Mouse (Mus musculus): Measurements from ENCODE around the gene Cep164. TPM values are rescaled to one million over a fixed set of nuclear protein-coding genes. Genes with fewer than 3 reads are reported as not detected.

Cep164 gene
- total and polyA plus RNA-seq, 3 experiments, result 7.9 to 14.2 TPM; not detected in 1

DNA sequence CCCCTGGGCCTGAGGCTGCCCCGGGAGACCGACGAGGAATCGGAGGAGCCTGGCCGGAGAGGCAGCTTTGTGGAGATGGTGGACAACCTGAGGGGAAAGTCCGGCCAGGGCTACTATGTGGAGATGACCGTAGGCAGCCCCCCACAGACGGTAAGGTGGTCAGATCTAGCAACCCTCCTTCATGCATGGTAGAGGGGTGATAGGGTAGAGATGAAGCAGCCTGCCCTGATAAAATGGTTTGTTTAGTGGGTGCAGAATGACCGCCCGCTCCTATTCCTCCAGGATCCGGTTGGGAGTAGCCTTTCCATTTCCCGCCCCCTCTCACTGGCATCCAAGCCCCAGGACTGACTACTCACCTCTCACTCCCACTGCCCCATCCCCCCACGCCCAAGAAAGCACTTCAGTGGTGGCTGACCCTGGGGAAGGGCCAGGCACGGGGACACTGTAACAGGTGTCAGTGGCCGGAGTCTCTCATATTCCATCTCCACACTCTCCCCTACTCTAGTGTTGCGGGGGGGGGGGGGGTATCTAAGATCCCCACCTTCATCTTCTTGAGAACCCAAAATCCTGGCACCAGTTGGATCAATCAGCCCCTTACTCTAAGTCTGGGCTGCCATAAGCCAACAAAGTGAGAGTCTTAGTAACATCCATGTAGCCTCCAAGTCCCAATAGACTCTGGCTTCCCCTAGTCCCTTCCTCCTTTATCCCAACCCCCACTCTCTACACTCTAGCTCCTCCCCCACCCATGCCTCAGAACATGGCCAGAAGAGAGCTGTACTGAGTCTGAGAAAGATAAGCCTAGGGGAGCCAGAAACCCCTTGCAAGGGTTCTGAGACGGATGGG lies 10.9 kb upstream of the Cep164 start:
- TF ChIP-seq ZC3H11A (IDR thresholded peaks at IDR 0.05; ENCODE audit: low read depth, low read length), result no peak
- no peak for TF ChIP-seq MAZ (IDR thresholded peaks at IDR 0.05; ENCODE audit: low read depth, low read length)
- TF ChIP-seq UBTF (IDR thresholded peaks at IDR 0.05; ENCODE audit: borderline replicate concordance, insufficient read depth, low read depth, low read length), result no peak
- DNase-seq (ENCODE audit: low read depth, low spot score), result no peak
- no peaks in the 10 kb centered on the region for H3K36me3 ChIP-seq (ENCODE audit: control insufficient read depth in 1 of 2, insufficient read depth in 2 of 2, low read length in 2 of 2)
- no peak overlapping the region for H3K27ac ChIP-seq (ENCODE audit: control insufficient read depth, low read depth, low read length)
- H3K9me3 ChIP-seq (replicated peaks; ENCODE audit: insufficient read depth, low read length), result no peaks in the 10 kb centered on the region
- H3K9ac ChIP-seq (ENCODE audit: control insufficient read depth, low read depth, low read length, poor library complexity, severe bottlenecking), result no peak overlapping the region
- no peaks in the 10 kb centered on the region for H3K79me2 ChIP-seq (ENCODE audit: control insufficient read depth, insufficient read depth, low read length, poor library complexity)
- H3K27me3 ChIP-seq (ENCODE audit: control insufficient read depth in 1 of 2, insufficient read depth in 2 of 2, low read length in 2 of 2), result peaks cover 0 to 2% of the 10 kb centered on the region in 2 experiments; a peak in 2 of 4 replicates
- no peak overlapping the region for H3K4me3 ChIP-seq (ENCODE audit: control insufficient read depth in 1 of 2, insufficient read depth in 1 of 2, low read depth in 2 of 2, low read length in 2 of 2)
- H3K4me1 ChIP-seq (ENCODE audit: control insufficient read depth in 1 of 2, insufficient read depth in 2 of 2, low read length in 2 of 2), result no peaks in the 10 kb centered on the region

DNA sequence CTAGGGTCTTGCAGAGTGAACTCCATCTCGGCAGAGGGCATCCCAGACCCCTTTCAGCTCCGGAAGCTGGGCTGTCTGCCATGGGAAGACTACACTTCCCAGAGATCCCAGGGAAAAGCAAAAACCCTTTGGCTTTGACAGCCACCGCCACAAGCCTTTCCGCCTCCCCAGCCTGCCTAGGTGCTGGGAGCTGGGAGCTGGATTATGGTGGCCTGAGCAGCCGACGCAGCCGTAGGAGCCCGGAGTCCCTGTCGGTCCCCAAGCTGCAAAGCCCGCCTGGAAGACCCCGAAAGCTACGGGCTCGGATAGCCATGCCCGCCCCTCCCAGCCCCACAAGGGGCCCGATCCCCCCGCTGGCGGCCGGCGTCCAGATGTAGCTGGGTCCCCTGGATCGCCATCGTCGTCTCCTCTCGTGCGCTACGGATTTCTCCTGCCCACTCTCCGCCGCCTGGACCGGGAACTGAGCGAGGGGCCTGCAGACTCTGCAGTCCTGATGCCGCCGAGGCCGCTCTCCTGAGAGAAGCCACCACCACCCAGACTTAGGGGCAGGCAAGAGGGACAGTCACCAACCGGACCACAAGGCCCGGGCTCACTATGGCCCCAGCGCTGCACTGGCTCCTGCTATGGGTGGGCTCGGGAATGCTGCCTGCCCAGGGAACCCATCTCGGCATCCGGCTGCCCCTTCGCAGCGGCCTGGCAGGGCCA lies 10.1 kb upstream of the Cep164 start, which contains the start of gene Bace1:
Gene Bace1 (plus strand): TSS at position 147 of the 705 bp plus-strand sequence.
- Histone ChIP-seq H3K9me3 (replicated peaks; ENCODE audit: insufficient read depth, low read length) (no peaks in the 10 kb centered on the region), H3K9ac (ENCODE audit: control insufficient read depth, low read depth, low read length, poor library complexity, severe bottlenecking) (no peak within 1 kb of the TSS), H3K27ac (ENCODE audit: control insufficient read depth, low read depth, low read length) (no peak within 1 kb of the TSS), H3K36me3 (ENCODE audit: control insufficient read depth in 1 of 2, insufficient read depth in 2 of 2, low read length in 2 of 2) (no peaks in the 10 kb centered on the region), H3K4me3 (ENCODE audit: control insufficient read depth in 1 of 2, insufficient read depth in 1 of 2, low read depth in 2 of 2, low read length in 2 of 2) (no peak within 1 kb of the TSS), H3K79me2 (ENCODE audit: control insufficient read depth, insufficient read depth, low read length, poor library complexity) (no peaks in the 10 kb centered on the region), H3K27me3 (ENCODE audit: control insufficient read depth in 1 of 2, insufficient read depth in 2 of 2, low read length in 2 of 2) (peaks cover 0 to 2% of the 10 kb centered on the region in 2 experiments; a peak in 2 of 4 replicates), H3K4me1 (ENCODE audit: control insufficient read depth in 1 of 2, insufficient read depth in 2 of 2, low read length in 2 of 2) (no peaks in the 10 kb centered on the region)
- no peak for TF ChIP-seq POLR2AphosphoS5 (IDR thresholded peaks at IDR 0.05; ENCODE audit: borderline replicate concordance, low read depth, low read length)
- no peak for TF ChIP-seq MEF2A (IDR thresholded peaks at IDR 0.05; ENCODE audit: extremely low read depth, insufficient replicate concordance, low read depth, low read length, poor library complexity, severe bottlenecking)
- TF ChIP-seq SMC3 (IDR thresholded peaks at IDR 0.05; ENCODE audit: low read depth, low read length), result no peak
- TF ChIP-seq KAT2A (conservative IDR thresholded peaks at IDR 0.05; ENCODE audit: low read depth, low read length), result no peak
- TF ChIP-seq TAL1 (IDR thresholded peaks at IDR 0.05; ENCODE audit: low read length), result no peak
- TF ChIP-seq JUND (IDR thresholded peaks at IDR 0.05; ENCODE audit: low read depth, low read length), result no peak
- no peak for TF ChIP-seq ZKSCAN1 (IDR thresholded peaks at IDR 0.05; ENCODE audit: low read depth, low read length)
- TF ChIP-seq TCF12 (IDR thresholded peaks at IDR 0.05; ENCODE audit: low read depth, low read length), result no peak
- TF ChIP-seq CHD2 (IDR thresholded peaks at IDR 0.05; ENCODE audit: low read length), result no peak
- TF ChIP-seq BHLHE40 (IDR thresholded peaks at IDR 0.05; ENCODE audit: borderline replicate concordance, low read depth, low read length), result no peak
- no peak for DNase-seq (ENCODE audit: low read depth, low spot score)

Data from MEL (cell line).